Mouse (Mus musculus): ENCODE measurements around the gene Icmt.

Gene Icmt

DNA sequence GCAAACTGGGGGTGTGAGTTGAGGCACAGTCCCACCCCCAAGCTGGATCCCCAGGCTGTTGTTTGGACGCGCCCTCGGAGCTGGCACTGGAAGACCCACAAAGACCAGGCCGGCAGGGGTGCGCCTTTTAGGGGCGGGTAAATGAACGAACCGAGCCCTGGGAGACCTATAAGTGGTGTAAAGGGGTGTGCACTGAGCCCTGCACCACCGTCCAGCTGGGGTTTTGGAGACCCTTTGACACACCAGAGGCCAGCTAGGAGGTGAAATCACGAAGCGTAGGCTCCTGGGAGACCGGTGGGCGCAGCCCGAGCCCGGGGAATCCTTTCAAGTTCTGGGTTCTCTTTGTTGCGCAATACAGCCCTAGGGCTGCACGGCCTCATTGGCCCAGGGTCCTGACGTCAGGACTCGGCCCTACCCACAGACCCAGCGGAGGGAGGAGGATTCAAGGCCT, 22.3 kb upstream of the Icmt start:
- peak; percentile 65 for DNase-seq (ENCODE audit: low spot score)

DNA sequence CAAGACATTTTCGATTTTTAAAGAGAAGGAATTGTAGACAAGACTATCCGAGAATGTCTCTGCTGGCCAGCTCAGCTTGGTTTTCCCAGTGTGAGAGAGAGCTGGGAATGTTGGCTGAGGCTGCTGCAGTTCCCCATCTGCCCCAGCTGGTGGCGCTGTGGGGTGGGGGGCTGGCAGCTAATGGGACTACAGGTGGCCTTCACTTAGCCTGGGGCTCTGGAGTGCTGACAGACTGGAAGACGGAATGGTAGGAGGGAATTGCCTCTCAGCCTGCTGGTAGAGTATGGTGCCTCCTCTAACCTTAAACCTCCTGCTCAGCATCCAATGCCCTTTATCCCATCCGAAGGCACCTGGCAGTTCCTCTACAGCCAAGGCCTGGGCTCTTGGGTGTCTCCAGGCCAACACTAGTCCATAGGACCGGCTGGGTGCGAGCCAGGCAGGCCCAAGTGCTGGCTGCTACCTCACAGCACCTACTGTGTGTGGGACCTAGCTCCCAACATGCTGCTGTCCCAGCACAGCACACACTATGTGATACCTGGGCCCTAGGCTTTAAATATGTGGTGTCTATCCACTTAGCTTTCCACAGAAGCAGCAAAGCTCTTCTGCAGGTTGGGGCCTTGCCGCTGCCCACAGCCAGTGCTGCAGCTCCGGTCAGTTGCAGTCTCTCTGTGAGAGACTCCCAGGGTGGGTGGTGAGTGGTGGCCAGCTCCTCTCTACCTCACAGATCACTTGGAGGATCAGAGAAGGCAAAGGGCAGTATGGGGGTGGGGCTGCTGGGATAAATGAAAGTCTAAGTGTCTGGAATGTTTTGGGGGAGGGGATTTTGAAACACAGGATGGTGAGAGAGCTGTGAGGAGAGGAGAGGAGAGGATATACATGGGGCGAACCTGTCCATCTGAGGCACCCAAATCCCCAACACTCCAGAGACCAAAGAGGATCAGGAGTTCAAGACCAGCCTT, 20.4 kb upstream of the Icmt start:
- DNase-seq (ENCODE audit: low spot score) = peak; percentile 61

DNA sequence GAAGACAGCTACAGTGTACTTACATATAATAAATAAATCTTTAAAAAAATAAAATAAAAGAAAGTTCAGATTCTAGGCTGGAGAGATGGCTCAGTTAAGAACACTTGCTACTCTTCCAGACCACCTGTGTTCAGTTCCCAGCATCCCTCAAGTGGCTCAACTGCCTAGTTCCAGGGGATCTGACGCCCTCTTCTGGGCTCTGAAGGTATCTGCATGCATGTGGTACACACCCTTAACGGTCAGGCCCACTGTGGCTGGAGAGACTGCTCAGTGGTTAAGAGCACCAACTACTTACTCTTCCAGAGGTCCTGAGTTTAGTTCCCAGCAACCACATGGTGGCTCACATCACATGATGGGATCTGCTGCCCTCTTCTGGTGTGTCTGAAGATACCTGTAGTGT, 19.1 kb upstream of the Icmt start:
- no peak for DNase-seq (ENCODE audit: low spot score)

DNA sequence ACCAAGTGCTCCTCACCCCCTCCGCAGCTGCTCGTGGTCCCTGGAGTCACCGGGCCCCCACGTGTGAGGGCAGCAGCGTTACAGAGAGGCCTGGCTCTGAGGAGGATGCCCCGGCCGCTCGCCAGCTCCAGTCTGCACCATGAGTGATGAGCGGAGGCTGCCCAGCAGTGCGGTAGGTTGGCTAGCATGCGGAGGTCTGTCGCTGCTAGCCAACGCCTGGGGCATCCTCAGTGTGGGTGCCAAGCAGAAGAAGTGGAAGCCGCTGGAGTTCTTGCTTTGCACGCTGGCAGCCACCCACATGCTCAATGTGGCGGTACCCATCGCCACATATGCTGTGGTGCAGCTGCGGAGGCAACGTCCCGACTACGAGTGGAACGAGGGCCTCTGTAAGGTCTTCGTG, 18.0 kb upstream of the Icmt start:
- DNase-seq (ENCODE audit: low spot score) = no peak

DNA sequence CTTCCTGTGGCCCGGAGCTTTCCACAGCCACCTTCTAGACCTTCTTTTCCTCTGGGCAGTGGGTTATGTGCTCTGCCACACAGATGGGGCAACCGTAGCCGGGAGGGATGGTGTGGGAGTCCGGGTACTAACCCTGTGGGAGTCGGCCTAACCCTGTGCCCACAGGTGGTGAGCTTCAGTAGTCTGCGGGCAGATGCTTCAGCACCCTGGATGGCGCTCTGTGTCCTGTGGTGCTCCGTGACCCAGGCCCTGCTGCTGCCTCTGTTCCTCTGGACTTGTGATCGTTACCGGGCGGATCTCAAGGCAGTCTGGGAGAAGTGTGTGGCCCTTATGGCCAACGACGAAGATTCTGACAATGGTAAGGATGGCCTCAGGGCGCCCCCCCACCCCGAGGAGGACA, 15.4 kb upstream of the Icmt start:
- DNase-seq (ENCODE audit: low spot score) = no peak

DNA sequence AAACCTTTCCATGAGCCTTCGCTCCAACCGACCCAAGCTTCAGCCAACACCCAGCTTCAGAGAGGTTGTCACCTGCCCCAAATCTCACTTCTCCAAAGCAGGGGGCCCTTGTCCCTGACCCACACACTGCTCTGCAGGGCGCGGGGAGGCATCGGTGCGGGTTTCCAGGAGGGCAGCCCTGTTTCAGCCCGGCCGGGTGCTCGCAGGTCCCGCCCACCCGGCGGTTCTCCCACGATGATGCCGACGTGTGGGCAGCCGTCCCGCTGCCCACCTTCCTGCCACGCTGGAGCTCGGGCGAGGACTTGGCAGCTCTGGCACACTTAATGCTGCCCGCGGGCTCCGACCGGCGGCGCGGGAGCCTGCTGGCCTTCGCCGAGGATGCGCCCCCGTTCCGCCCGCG, 14.3 kb upstream of the Icmt start:
- DNase-seq (ENCODE audit: low spot score) = no peak

DNA sequence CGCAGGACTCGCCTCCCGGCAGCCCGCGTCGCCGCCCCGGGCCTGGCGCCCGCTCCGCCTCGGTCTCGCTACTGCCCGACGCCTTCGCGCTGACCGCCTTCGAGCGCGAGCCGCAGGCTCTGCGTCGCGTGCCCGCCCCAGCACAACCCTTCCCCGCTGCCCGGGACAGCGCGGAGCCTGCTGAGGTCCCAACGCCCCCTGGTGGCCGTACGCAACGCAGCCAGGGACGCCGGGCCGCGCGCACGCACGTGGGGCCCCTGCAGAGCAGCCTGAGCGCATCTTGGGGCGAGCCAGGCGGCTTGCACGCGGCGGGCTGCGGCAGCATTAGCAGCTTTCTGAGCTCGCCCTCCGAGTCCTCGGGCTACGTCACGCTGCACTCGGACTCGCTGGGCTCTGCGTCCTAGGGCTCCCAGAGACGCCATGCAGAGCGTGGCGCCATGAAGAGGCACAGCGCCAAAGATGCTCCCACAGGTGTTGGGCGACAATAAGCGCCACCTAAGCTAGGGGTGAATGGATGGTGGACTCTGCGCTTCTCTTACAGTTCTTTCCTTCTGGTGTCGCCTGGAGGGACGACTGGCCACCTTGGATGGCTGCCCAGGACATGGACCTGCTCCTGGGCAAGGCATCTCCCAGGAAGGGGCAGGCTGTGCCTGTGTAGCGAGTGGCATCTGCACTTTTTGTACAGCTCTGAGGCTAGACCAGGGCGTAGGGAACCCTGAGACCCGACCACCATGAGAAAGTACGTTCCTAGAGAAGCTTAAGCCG, 13.7 kb upstream of the Icmt start:
- peak; percentile 87 for DNase-seq (ENCODE audit: low spot score)

DNA sequence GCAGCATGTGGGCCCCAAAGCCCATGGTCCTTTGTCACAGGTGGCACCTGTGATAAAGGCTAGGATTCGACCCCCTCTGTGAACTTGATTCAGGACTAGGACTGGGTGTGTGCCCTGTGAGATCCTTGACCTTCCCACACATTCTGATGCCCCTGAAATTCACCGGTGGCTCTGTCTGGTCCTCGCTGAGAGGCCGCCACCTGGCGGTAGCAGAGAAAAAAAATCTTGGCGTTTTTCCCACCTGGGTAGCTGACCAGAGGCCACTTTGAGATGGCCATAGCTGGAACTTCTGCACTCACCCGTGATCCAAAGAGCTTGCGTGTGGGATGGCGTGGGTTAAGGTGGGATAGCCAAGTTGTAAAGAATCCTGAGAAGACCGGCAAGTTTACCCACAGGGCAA, 11.5 kb upstream of the Icmt start:
- DNase-seq (ENCODE audit: low spot score) = peak; percentile 80

DNA sequence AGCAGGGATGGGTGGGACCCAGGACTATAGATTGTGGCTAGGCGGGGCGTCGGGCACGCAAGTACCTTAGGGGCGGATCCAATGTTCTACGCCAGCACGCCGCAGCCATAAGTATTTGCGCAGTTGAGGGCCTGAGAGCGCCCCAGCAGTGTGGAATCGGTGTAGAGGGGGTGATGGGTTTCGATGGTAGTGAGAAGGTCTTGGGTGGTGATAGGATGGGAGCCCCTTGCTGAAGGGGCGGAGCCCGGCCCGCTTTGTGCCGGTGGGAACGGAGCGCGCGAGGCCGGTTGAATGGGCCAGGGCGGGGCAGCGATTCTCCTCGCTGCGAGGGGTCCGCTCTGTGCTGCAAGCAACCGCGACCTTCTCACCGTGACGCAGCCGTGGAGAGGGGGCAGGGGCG, 10.8 kb upstream of the Icmt start:
- no peak for DNase-seq (ENCODE audit: low spot score)

DNA sequence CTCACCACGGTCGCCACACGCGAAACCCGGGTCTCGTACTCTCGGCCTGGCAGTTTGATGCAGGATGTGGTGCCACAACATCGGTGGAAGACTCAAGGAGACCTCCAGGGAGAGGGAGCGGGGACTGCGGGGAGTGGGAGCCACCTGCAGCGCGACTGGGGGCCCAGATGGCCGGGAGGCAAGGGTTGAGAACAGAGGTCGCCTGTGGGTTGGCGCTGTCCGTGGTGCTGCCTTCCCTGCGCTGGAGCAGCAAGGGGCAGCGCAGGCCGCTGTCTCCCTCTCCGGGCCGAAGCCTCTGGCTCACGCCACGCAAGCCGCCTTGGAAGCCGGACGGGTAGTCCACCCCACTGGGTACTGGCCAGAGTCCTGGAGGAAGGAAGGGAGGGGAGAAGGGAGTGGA, 10.1 kb upstream of the Icmt start:
- DNase-seq (ENCODE audit: low spot score) = peak; percentile 75

DNA sequence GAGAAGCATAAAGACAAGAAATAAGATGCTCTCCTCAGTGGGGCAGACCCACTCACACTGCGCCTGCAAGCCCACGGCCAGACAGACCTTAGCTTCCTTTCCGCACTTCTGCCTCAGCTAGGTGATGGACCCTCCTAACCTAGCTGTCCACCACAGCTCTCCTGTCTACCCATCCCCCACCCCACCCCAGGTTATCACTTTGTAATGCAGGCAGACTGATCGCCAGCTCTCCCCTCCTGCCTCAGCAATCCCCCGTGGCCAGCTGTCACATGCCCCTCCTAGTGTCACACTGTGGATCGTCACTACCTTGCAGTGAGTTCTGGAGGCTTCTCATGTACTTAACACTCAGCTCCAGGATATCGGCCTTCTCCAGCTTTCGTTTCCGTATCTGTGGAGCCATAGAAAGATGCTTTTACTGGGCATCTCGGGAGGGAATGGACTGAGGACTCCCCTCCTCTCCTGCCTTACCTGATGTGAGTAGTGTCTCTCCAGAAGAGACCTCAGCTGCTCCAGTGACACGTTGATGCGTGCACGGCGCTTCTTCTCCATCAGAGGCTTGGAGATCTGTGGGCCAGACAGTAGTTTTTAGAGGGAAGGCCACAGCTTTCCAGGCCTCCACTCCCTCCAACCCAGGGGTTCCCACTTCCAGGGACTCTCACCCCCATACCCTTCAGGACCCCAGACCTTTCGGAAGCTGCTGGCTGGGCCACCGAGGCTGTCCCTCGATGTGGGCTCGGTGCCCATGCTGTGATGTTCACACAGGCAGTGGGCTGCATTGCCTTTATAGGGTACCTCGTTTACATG, 9.5 kb upstream of the Icmt start:
- no peak for DNase-seq (ENCODE audit: low spot score)

DNA sequence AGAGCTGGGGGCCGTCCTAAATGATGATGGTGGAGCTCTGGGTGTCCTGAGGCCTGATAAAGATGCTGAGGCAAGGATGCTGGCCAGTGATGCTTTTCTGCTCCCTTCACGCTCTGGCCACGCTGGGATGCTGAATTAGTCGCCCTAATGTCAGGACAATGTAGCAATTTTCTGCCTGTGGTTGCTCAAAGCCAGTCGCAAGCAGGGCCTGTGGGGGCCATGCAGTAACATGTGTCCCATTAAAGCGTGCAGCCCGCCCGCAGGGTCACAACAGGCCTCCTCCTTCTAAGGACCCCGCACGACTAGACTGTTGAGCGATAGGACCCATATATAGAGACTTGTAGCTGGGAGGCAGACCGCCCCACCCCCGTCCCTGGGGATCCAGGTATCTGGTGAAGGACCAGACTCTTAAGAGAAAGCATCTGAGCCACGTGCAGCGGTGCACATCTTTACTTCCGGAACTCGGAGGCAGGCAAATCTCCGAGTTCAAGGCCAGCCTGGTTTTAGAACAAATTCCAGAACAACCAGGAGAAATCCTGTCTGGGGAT, 8.6 kb upstream of the Icmt start:
- DNase-seq (ENCODE audit: low spot score) = peak; percentile 55

DNA sequence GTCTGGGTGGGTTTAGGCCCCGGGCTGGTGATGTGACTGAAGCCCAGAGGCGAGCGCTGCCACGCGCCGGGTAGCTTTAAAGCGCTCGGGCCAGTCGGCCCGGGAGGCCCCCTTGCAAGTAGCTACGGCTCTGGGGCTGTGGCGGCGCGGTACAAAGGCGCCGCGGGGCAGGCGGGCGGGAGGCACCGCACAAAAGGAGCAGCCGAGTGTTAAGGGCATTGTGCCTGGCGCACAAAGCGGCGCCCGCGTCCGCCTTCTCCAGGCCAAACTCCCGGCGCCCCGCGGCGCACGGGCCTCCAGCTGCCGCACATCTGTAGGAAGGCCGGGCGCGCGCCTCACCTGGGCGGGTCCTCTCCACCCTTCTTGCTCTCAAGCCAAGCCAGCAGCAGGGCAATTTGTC, 6.6 kb upstream of the Icmt start:
- DNase-seq (ENCODE audit: low spot score) = peak; percentile 73

DNA sequence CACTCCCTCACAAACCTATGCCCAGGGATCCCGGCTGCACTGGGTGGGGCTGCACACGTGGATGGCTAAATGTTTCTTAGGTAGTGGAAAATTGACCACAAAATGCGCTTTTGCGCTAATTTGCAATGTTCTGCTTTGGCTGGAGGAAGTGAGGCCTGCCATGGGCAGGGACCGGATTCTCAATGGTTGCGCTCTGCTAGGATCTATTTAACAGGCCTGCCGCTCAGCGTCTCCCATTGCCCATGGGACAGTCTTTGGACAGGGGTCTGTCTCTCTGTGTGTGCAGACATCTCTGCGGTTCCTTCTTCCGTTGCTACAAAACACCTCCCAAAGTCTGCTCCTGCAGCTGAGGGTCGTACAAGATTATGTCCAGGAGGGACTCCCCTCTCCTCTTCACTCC, 6.0 kb upstream of the Icmt start:
- no peak for DNase-seq (ENCODE audit: low spot score)

DNA sequence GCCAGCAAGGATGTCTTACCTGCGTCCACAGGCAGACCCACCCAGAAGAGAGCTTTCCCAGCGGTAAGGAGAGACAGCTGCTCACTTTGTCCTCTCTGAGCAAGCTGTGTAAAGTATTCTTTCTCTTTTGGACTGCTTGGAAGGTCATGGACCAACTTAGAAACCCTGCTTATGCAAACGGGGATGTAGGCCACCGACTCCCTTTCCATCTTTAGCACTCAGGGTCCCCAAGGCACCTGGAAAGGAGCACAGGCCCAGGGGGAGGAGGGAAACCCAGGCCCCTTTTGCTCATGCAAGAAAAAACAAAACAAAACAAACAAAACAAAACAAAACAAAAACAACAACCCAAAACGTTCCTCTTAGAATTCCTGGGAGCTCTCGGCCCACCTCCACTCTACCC, 5.5 kb upstream of the Icmt start, which contains the start of gene Hes3:
TSS of gene Hes3 (minus strand) at position 101 of the 400 bp plus-strand sequence.
- DNase-seq (ENCODE audit: low spot score) = no peak

DNA sequence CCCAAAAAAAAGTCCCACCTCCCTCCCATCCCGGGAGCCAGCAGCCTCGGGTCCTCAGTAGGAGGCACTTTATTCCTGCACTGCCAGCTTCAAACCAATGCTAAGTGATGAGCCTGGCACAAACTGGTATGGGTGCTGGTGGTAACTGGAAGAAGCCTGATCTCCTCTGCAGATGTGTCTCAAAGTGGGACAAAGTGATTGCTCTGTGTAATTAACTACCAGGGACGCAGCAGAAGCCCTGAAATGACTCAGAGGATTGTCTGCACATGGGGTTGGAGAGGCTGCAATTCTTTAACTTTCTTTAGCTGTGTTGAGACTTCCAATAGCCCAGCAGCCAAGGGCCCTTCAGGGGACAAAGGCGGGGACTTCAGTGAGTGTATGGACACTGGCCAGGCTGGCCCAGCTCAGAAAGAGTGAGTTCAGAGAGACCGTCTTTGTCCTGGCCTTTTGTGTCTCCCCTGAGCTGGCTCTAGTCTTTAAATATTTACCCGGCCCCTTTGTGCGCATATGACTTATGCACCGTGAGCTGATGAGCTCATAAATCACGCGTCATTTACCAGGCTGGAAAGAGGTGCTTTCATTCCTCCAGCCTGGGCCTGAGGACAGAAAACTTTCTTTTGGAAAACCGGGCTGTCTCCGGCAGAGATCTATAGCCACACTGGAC, 4.8 kb upstream of the Icmt start:
- DNase-seq (ENCODE audit: low spot score) = peak; percentile 81

DNA sequence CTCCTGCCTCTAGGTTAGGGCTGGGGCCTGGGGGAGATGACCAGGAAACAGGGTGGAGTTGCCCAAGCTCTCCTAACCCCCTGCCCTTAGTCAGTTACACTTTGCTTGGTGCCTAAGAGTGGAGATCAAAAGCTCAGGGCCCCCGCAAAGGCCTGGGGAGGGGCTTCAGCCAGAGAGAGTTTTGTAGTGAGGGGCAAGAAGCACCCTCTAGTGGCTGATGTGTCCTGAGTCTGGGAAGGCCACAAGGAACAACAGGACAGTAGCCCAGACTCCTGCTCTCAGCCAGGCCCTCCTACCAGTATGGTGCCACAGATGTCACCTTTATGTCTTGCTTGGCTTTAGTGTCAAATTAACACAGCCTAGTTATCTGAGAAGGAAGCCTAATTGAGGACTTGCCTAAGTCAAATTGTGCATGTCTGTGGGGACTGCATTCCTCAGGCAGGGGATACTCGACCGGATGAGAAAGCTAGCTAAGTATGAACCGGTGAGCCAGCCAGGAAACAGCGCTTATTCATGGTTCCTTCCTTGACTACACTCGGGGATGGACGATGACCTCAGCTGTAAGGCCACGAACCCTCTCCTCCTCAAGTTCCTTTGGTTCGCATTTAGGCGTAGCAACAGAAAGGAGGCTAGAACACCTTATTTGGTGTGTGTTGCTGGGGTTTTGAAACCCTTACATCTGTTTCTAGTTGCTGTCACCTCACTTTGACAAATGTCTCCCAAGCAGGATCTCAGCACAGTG, 2.7 kb upstream of the Icmt start:
- peak; percentile 63 for DNase-seq (ENCODE audit: low spot score)

DNA sequence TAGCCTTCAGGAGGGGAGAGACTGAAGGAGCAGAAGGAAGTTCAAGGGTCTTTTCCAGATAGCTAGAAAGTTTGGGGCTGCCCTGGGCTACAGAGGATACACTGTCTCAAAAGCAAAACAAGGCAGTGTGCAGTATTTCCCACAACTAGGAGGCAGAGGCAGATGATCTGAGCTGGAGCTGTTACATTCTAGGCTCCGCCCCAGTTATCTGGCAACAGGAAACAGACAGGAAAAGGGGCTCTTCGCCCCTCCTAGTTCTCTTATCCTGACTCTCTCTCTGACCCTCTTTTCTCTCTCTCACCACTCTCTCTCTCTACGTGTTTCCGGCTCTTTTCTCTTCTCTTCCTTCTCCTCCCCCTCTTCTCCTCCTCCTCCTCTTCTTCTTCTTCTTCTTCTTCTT, 1.1 kb upstream of the Icmt start:
- no peak for DNase-seq (ENCODE audit: low spot score)

DNA sequence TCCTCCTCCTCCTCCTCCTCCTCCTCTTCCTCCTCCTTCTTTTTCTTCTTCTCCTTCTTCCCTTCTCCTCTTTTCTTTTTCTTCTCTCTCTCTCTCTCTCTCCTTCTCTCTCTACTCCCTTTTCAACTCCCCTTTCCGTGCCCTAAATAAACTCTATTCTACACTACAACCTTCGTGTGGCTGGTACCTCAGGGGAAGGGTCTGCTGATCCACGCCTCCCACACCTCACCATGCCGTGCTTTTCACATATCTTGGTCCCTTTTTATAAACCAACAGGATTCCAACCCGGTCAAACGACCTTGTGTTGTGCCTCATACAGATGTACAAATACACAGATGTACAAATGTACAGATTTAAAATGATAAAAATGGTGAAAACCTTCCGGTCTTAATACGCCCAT, 656 bp upstream of the Icmt start:
- no peak for DNase-seq (ENCODE audit: low spot score)

DNA sequence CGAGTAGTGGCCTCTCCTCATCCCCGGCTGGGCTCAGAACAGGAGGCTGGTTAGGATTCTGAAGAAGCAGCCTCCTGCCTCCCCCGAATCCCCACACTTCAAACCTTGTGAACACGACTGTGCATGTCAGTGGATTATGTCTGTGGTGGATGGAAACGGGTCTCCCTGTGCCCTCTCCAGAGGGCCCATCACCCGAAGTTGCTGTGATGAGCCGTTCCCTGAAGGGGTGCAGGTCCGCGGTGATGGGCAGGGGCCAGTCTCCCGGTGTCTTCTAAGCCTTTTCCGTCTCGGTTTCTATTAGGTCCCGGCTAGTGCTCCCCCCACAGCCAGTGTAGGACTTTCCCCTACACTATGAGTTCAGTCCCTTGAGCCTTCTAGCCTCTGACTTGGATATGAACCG, 1.8 kb downstream of the Icmt start:
- no peak for DNase-seq (ENCODE audit: low spot score)

DNA sequence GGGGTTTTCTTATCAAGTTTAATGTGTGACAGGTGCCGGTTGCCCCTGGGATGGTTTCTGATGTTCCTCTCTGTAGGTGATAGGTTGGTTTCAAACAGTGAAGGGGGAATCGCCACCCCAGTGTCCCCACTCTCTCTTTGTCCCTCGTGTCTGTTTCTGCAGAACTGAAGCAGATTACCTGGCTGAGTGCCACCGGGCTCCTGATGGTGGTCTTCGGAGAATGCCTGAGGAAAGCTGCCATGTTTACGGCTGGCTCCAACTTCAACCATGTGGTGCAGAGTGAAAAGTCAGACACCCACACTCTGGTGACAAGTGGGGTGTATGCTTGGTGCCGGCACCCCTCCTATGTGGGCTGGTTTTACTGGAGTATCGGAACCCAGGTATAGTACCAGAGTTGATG, 3.3 kb downstream of the Icmt start:
- no peak for DNase-seq (ENCODE audit: low spot score)

All from embryo, embryonic 10.5 days (tissue).